Mouse (Mus musculus) spleen, adult 2 months (tissue): Measurements from ENCODE around the gene 1110051M20Rik.

Experiments used
- CTCF ChIP-seq: fragments of 200-500 bp; IDR thresholded peaks from 2 replicates; pipeline ENCODE4 v1.5.1; 2011; ENCODE audit warnings: mild to moderate bottlenecking, inconsistent platforms; ENCODE audit not compliant: insufficient read depth, insufficient read length, insufficient replicate concordance; ENCODE audit errors: extremely low read depth
- POLR2A ChIP-seq: fragments of 200-500 bp; IDR thresholded peaks from 2 replicates; pipeline ENCODE4 v1.6.1; 2011; ENCODE audit warnings: low read depth, low read length, inconsistent platforms

- TF ChIP-seq POLR2A: no peak
- no peak for TF ChIP-seq CTCF
These were observed 2.3 kb downstream of the 1110051M20Rik start for GRCm38 (mm10) chr2:91442241-91442640.
